Mouse (Mus musculus) embryonic facial prominence, embryonic 12.5 days (tissue): ENCODE measurements around the gene Rnf216. TPM values are rescaled to one million over a fixed set of nuclear protein-coding genes. Genes with fewer than 3 reads are reported as not detected.

Experiments
- ATAC-seq: fragments of 200-750 bp; cut with Nextera tagmentation; 2 replicates; pipeline ENCODE4 v1.8.0; 2017; ENCODE audit not compliant: insufficient number of reproducible peaks, insufficient read depth, low FRiP score, low TSS enrichment
- H3K27ac ChIP-seq: fragments of 300-500 bp; sonication (generic); 2 replicates; pipeline ENCODE4 v1.5.1; 2016; ENCODE audit warnings: mild to moderate bottlenecking
- H3K27me3 ChIP-seq: fragments of 300-500 bp; sonication (generic); 2 replicates; pipeline ENCODE4 v1.6.1; 2016; ENCODE audit warnings: mild to moderate bottlenecking, moderate library complexity
- H3K36me3 ChIP-seq: fragments of 300-500 bp; sonication (generic); 2 replicates; pipeline ENCODE4 v1.6.1; 2016; ENCODE audit warnings: mild to moderate bottlenecking
- H3K4me1 ChIP-seq: fragments of 300-500 bp; sonication (generic); 2 replicates; pipeline ENCODE4 v1.6.1; 2016
- H3K4me2 ChIP-seq: fragments of 300-500 bp; sonication (generic); replicated peaks from 2 replicates; pipeline ENCODE4 v1.6.1; 2016; ENCODE audit warnings: mild to moderate bottlenecking, moderate library complexity
- H3K4me3 ChIP-seq: fragments of 300-500 bp; sonication (generic); 2 replicates; pipeline ENCODE4 v1.5.1; 2016; ENCODE audit warnings: mild to moderate bottlenecking
- H3K9ac ChIP-seq: fragments of 300-500 bp; sonication (generic); 2 replicates; pipeline ENCODE4 v1.6.1; 2016; ENCODE audit warnings: mild to moderate bottlenecking, moderate library complexity
- H3K9me3 ChIP-seq: fragments of 300-500 bp; sonication (generic); 2 replicates; pipeline ENCODE4 v1.6.1; 2016; ENCODE audit warnings: mild to moderate bottlenecking, moderate library complexity
- WGBS: fragments of 180-500 bp; shearing (Covaris S2); methylation state at CpG from one replicate; pipeline ENCODE4 v1.1.7; 2016; 5-methylcytosine and 5-hydroxymethylcytosine counted together
- polyA plus RNA-seq: library from polyadenylated mRNA; unstranded; fragments of >200 nt; fragmentation: Nextera tagmentation; extraction: Ambion mirVana; gene quantifications from 2 replicates; pipeline ENCODE4 v1.2.1, GENCODE M21; 2016

Gene Rnf216
- polyA plus RNA-seq, 1 experiment from 2014 or later: 56.4 TPM

DNA sequence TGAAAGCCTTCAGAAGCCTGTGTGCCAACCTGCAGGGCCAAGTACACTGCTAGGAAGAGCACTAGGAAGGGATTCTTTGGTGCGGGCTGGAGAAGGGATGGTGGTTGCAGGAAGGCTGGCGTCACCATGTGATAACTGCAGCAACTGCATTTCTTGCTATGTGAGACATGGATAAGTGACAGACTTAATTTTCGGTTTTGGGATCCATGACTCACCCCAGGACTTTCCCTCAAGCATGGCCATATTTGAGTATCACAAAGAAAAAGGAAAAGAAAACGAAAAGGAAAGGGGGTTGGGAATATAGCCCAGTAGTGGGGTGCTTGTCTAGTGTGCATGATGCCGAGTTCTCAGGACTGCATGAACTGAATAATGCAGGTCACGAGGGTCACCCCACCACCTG is 60.9 kb downstream of the Rnf216 start:
- Histone ChIP-seq H3K4me1 (peaks cover 10% of the 10 kb centered on the region; the same call in 1 of the 2 replicates), H3K4me2 (no peak overlapping the region), H3K9ac (no peak overlapping the region), H3K9me3 (no peaks in the 10 kb centered on the region), H3K27me3 (no peaks in the 10 kb centered on the region), H3K36me3 (peaks cover 15% of the 10 kb centered on the region; the same call in 1 of the 2 replicates), H3K4me3 (no peak overlapping the region), H3K27ac (no peak overlapping the region)
- WGBS: 86% methylated on average over 6 of the region's 6 CpGs
- no peak for ATAC-seq

DNA sequence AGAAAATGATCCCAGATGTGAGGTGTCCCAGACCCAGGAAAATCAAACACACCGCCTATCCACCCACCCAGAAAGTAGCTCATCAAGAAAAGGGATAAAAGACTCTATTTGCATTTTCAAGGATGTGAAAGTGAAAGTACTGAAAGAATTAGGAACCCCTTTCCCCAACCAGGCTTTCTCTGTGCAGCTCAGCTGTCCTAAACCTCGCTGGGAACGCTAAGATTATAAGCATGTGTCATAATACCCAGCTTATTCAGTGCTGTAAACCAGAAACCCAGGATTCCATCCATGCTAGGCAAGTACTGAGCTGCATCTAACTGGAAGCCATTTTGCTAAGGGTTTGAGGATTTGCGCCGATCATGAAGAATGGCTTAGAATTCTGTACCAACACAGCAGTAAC is 62.5 kb downstream of the Rnf216 start:
- peaks cover 10% of the 10 kb centered on the region; the same call in 1 of the 2 replicates for H3K4me1 ChIP-seq
- peaks cover 12% of the 10 kb centered on the region; the same call in 1 of the 2 replicates for H3K36me3 ChIP-seq
- H3K27ac ChIP-seq: peak overlapping the region; percentile 32; the same call in 1 of the 2 replicates
- WGBS: 68% methylated on average over 5 of the region's 5 CpGs
- no peaks in the 10 kb centered on the region for H3K9me3 ChIP-seq
- ATAC-seq: no peak
- H3K27me3 ChIP-seq: no peaks in the 10 kb centered on the region
- no peak overlapping the region for H3K4me3 ChIP-seq
- no peak overlapping the region for H3K9ac ChIP-seq
- no peak overlapping the region for H3K4me2 ChIP-seq

DNA sequence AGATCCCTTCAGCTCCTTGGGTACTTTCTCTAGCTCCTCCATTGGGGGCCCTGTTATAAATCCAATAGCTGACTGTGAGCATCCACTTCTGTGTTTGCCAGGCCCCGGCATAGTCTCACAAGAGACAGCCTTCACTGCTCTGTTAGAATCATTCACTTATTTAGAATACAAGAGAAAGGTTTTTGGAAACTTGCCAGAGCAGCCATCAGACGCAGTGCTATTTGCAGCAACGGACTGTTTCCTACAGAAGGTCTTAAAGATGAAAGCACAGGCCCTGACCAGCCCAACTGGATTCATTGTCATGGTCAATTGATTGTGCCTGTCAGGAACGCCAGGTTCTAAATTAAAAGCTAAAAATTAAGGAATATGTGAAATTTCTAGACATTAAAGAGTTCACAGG is 63.0 kb downstream of the Rnf216 start:
- Histone ChIP-seq H3K4me1 (peaks cover 10% of the 10 kb centered on the region; the same call in 1 of the 2 replicates), H3K9me3 (no peaks in the 10 kb centered on the region), H3K27me3 (no peaks in the 10 kb centered on the region), H3K36me3 (peaks cover 16% of the 10 kb centered on the region; the same call in 1 of the 2 replicates), H3K4me2 (no peak overlapping the region), H3K27ac (0 out of 2 replicates have a peak overlapping the region, but pooled peaks have one; percentile 32), H3K9ac (no peak overlapping the region), H3K4me3 (no peak overlapping the region)
- 56% methylated on average over 4 of the region's 4 CpGs for WGBS
- no peak for ATAC-seq

DNA sequence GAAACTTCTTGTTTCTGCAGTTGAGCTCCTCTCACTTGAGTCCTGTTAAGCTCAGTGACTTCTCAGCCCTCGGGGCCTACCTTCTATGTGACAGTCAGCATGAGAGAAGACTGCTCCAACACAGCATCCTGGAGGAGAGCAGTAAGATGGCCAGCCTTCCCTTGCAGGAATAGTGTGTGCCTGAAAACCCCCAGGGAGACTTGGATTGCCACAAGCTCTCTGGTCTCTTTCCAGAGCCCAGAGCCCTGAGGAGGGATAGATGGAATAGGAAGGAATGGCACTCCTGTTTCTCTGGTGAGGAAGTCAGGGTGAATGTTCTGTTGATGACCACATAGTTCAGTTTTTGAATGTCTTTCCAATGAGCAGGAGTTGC is 63.8 kb downstream of the Rnf216 start:
- H3K4me3 ChIP-seq: no peak overlapping the region
- H3K27ac ChIP-seq: peak overlapping the region; percentile 72
- no peak overlapping the region for H3K9ac ChIP-seq
- H3K4me2 ChIP-seq: no peak overlapping the region
- ATAC-seq: no peak
- no peaks in the 10 kb centered on the region for H3K27me3 ChIP-seq
- H3K4me1 ChIP-seq: peaks cover 10% of the 10 kb centered on the region; the same call in 1 of the 2 replicates
- H3K36me3 ChIP-seq: peaks cover 19% of the 10 kb centered on the region; the same call in 1 of the 2 replicates
- H3K9me3 ChIP-seq: no peaks in the 10 kb centered on the region
- WGBS: 66% methylated on average over 1 of the region's 1 CpGs

DNA sequence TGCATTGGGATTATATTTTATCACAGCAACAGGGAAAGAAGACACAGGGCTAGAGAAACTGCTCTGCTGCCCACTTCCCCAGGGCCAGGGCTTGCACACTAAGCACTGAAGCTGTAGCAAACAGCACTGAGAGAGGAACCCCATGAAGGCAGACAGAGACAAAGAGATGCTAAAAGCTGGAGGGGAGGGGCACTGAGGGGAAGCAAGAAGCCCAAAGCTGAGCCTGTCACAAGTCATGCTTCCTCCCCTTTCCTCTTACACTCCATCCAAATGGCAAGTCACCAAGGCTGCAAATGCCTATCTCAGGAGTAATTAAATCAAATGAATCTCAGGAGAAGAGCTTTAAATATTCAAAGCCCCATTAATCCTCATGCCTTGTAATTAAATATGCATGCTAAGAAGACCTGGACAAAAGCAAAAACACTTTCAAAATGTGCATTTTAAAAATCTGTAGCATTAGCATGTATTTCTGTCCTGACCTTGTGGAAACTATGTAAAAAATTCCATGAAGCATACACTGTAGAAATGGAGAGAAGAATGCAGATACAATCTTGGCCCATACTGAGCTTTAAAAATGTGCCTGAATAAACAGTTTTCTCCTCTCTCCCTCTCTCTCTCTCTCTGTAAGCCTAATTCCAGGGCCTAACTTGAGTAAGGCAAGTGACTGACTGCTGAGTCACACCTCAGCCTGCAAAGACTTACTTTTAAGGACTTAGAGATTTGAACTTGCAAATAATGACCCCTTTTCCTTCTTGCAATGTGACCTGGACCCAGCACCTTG is 64.4 kb downstream of the Rnf216 start:
- H3K27ac ChIP-seq: peak overlapping the region; percentile 72
- H3K27me3 ChIP-seq: no peaks in the 10 kb centered on the region
- no peaks in the 10 kb centered on the region for H3K9me3 ChIP-seq
- ATAC-seq: no peak
- peaks cover 8% of the 10 kb centered on the region; the same call in 1 of the 2 replicates for H3K4me1 ChIP-seq
- H3K4me3 ChIP-seq: no peak overlapping the region
- peaks cover 14% of the 10 kb centered on the region; the same call in 1 of the 2 replicates for H3K36me3 ChIP-seq
- H3K9ac ChIP-seq: no peak overlapping the region
- H3K4me2 ChIP-seq: no peak overlapping the region

DNA sequence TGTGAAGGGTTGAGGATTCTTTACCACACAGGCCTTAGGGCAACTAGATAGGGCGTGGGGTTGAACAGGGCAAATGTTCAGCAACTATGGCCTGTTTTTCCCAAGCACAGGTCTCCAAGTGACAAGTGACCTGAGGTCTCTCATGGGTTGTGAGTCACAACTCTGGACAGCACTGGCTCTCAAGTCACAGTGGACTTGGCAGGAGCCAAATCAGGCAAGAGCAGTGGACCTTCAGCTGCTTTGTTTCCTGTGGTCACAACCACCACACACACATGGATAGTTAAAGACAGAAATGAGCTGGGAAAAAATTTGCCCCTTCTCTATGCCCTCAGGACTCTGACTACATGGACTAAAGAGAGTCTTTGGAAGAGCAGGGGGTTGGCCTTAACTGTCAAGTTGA is 65.2 kb downstream of the Rnf216 start:
- WGBS: 95% methylated on average over 1 of the region's 1 CpGs
- H3K36me3 ChIP-seq: peaks cover 14% of the 10 kb centered on the region; the same call in 1 of the 2 replicates
- H3K9me3 ChIP-seq: no peaks in the 10 kb centered on the region
- H3K4me1 ChIP-seq: peaks cover 8% of the 10 kb centered on the region; the same call in 1 of the 2 replicates
- H3K27me3 ChIP-seq: no peaks in the 10 kb centered on the region
- no peak overlapping the region for H3K4me3 ChIP-seq
- peak overlapping the region; percentile 46; the same call in 1 of the 2 replicates for H3K27ac ChIP-seq
- no peak overlapping the region for H3K9ac ChIP-seq
- no peak for ATAC-seq
- no peak overlapping the region for H3K4me2 ChIP-seq

DNA sequence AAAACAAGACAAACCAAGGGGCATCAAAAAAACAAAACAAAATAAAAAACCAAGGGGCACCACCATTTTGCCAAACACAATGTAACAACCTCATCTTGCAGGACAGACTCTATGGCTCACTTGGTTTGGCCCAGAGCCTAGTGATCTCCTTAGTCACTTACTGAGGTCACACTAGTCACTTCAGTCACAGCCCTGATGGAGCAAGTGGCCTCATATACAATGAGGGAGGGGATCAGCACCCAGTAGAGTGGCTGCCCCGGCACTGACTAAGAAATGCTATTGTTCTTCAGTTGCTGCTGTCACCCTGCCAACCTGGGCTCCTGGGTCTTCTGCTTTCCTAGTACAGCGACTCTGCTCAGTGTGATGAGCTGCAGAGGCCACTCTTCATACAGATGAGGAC is 68.9 kb downstream of the Rnf216 start:
- Histone ChIP-seq H3K27me3 (no peaks in the 10 kb centered on the region), H3K9me3 (no peaks in the 10 kb centered on the region), H3K27ac (no peak overlapping the region), H3K4me2 (no peak overlapping the region), H3K4me3 (no peak overlapping the region), H3K4me1 (peaks cover under 1% of the 10 kb centered on the region; the same call in 1 of the 2 replicates), H3K9ac (no peak overlapping the region), H3K36me3 (peaks cover 19% of the 10 kb centered on the region; the same call in 1 of the 2 replicates)
- WGBS: 71% methylated on average over 2 of the region's 2 CpGs
- ATAC-seq: no peak

DNA sequence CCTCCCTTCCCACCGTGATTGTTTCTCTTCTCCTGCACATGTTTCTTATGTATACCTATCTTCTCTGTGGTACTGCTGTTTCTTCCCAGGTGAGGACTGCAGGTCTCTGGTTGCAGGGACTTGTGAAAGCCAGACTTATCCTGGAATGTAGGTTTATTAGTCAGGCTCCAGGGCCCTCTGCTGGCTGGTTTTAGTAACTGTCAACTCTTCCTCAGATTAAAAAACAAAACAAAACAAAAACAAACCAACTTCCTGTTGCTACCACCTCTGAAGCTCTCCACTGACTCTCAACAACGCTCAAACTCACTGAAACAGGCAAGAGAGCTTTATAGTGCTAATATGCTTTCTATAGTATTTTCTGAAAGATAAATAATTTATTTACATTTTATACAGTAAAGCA is 69.5 kb downstream of the Rnf216 start:
- peaks cover 19% of the 10 kb centered on the region; the same call in 1 of the 2 replicates for H3K36me3 ChIP-seq

DNA sequence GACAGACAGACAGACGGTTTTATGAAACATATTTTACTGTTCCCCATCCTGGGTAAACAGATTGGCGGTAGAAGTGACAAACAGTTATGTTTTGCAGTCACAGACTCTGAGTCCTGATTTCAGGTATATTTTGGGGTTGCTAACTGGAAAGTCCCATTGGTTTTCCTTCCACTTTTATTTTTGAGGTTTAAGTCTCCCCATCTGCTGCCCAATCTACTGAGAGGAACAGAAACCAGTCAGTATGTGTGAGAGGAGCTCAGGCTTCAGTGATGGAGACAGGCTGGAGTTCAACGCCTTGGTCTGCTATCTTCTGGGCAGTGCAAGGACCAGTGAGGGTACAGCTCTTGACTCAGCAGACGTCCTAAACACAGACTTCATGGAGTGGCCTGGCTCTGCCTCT is 74.0 kb downstream of the Rnf216 start:
- Histone ChIP-seq H3K9me3 (no peaks in the 10 kb centered on the region), H3K4me1 (no peaks in the 10 kb centered on the region), H3K9ac (no peak overlapping the region), H3K4me3 (no peak overlapping the region), H3K27ac (no peak overlapping the region), H3K27me3 (no peaks in the 10 kb centered on the region), H3K36me3 (peaks cover 6% of the 10 kb centered on the region; the same call in 1 of the 2 replicates), H3K4me2 (no peak overlapping the region)
- ATAC-seq: no peak
- WGBS: 85% methylated on average over 4 of the region's 4 CpGs

More for the DNA sequence above, 69.5 kb downstream of the Rnf216 start:
- H3K9me3 ChIP-seq: no peaks in the 10 kb centered on the region
- no peaks in the 10 kb centered on the region for H3K27me3 ChIP-seq
- H3K27ac ChIP-seq: no peak overlapping the region
- no peak overlapping the region for H3K4me3 ChIP-seq
- ATAC-seq: no peak
- H3K4me2 ChIP-seq: no peak overlapping the region
- no peak overlapping the region for H3K9ac ChIP-seq
- no peaks in the 10 kb centered on the region for H3K4me1 ChIP-seq
- 78% methylated on average over 2 of the region's 2 CpGs for WGBS

DNA sequence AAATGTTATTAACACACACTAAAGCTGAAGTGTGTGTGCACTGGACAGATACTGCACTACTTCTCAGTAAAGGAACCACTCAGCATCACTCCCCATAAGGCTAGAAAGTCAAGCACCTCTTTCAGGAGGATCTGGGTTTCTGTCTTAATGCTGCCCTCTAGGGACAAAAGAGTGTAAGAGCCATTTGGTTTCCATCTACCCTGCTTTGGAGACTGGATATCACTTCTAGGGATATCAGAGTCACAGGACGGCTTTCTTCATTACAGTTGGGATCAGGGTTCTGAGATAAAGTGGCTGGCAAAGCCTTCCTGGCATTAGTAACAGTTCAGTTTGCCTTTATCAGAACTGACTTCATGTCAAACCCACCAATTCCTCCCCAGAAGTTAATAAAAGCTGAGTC is 75.6 kb downstream of the Rnf216 start:
- no peak overlapping the region for H3K4me3 ChIP-seq
- 16% methylated on average over 1 of the region's 1 CpGs for WGBS
- no peak for ATAC-seq

DNA sequence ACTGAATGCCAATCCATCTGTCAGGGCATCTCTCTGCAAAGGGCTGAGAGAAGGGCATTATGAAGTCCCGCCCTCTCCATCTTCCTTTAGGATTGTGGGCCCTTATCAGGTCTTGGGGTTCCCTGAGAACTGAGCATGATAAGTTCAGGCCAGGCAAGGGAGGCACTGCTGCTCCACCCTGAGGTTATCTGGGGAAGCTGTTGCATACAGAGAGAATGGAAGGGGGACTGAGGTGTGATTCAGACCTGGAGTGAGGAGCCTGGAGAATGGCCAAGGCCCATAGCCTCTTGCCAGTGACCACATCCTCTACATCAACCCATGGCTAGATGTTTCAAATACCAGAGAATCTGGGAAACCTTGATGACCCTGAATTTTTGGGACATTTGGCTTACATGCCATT is 76.7 kb downstream of the Rnf216 start:
- 94% methylated on average over 1 of the region's 1 CpGs for WGBS
- Histone ChIP-seq H3K9ac (no peak overlapping the region), H3K4me3 (no peak overlapping the region), H3K27ac (no peak overlapping the region), H3K9me3 (no peaks in the 10 kb centered on the region), H3K4me2 (no peak overlapping the region), H3K4me1 (peaks cover 9% of the 10 kb centered on the region), H3K36me3 (no peaks in the 10 kb centered on the region), H3K27me3 (no peaks in the 10 kb centered on the region)
- no peak for ATAC-seq

More for the DNA sequence above, 75.6 kb downstream of the Rnf216 start:
- Histone ChIP-seq H3K4me2 (no peak overlapping the region), H3K4me1 (peaks cover 9% of the 10 kb centered on the region), H3K36me3 (peaks cover 3% of the 10 kb centered on the region; the same call in 1 of the 2 replicates), H3K27me3 (no peaks in the 10 kb centered on the region), H3K9ac (no peak overlapping the region), H3K9me3 (no peaks in the 10 kb centered on the region), H3K27ac (no peak overlapping the region)

DNA sequence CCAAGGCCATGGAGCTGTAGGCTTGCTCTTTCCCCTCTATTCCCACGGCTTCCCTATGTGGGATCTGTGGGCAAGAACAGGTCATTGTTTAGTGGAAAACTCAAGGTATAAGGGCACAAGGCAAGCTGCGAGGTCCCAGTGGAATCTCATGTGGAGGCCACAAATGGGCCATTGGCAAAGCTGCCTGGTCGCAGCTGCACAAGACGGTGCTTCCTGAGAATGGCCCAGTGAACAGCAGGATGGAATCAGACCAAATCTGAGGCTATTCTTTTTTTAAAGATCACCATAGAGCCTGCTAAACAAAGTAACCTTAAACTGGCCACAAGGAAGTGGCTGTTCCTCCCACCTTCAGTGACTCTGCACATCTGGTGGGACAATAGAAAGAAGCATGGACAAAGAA is 77.5 kb downstream of the Rnf216 start:
- no peaks in the 10 kb centered on the region for H3K27me3 ChIP-seq
- H3K4me1 ChIP-seq: peaks cover 9% of the 10 kb centered on the region
- WGBS: 89% methylated on average over 4 of the region's 4 CpGs
- no peak overlapping the region for H3K4me3 ChIP-seq
- H3K36me3 ChIP-seq: no peaks in the 10 kb centered on the region
- ATAC-seq: no peak
- no peak overlapping the region for H3K27ac ChIP-seq
- no peak overlapping the region for H3K9ac ChIP-seq
- no peaks in the 10 kb centered on the region for H3K9me3 ChIP-seq
- no peak overlapping the region for H3K4me2 ChIP-seq
